31 mouse cellular contexts compared by ENCODE assay signal in genomic region chr14:33974752-33975151, GRCm38 (mm10). TPM values are rescaled to one million over a fixed set of nuclear protein-coding genes. Genes with fewer than 3 reads are reported as not detected.
A peak's percentile ranks its signal among the peaks of the same experiment; 100 is the strongest.
DNase-seq lines count a peak whose midpoint lies in the region; ATAC-seq and TF ChIP-seq lines count a peak whose summit lies in the region.
"Had no signal": no experiment of that assay in that cellular context is flagged by ENCODE, and none has a peak within 500 bp of the region (broad histone marks: within the 10 kb centered on the region; RNA-seq: fewer than 3 reads in every experiment).

No protein-coding gene starts in this region.

- 0 out of 2 replicates have a peak, but pooled peaks cover 5% of the 10 kb centered on the region for H3K4me1 ChIP-seq in hindbrain, postnatal 0 days (ENCODE audit: insufficient read depth, low read length)
- peaks cover 24% of the 10 kb centered on the region for H3K4me1 ChIP-seq in hindbrain, embryonic 10.5 days (replicated peaks)
- no peaks in the 10 kb centered on the region for H3K4me1 ChIP-seq in midbrain, postnatal 0 days (ENCODE audit: insufficient read depth, low read length)
- peaks cover 10% of the 10 kb centered on the region for H3K4me1 ChIP-seq in midbrain, embryonic 10.5 days
- H3K4me1 ChIP-seq: embryonic facial prominence, embryonic 12.5 days had no signal

- H3K9me3 ChIP-seq in hindbrain, postnatal 0 days (ENCODE audit: low read length): no peaks in the 10 kb centered on the region
- no peaks in the 10 kb centered on the region for H3K9me3 ChIP-seq in hindbrain, embryonic 10.5 days
- no peaks in the 10 kb centered on the region for H3K9me3 ChIP-seq in midbrain, postnatal 0 days (ENCODE audit: low read length)
- no peaks in the 10 kb centered on the region for H3K9me3 ChIP-seq in midbrain, embryonic 10.5 days (replicated peaks)
- H3K9me3 ChIP-seq: embryonic facial prominence, embryonic 12.5 days; heart, embryonic 13.5 days; hindbrain, embryonic 13.5 days; limb, embryonic 15.5 days; midbrain, embryonic 15.5 days had no signal

- H3K4me2 ChIP-seq in hindbrain, postnatal 0 days (ENCODE audit: low read depth, low read length): no peak overlapping the region
- H3K4me2 ChIP-seq in midbrain, postnatal 0 days (ENCODE audit: low read depth, low read length, poor library complexity, severe bottlenecking): no peak overlapping the region
- H3K4me2 ChIP-seq: embryonic facial prominence, embryonic 12.5 days; heart, embryonic 13.5 days; hindbrain, embryonic 13.5 days; limb, embryonic 15.5 days; lung, embryonic 14.5 days; midbrain, embryonic 15.5 days had no signal

- H3K27me3 ChIP-seq in hindbrain, postnatal 0 days (ENCODE audit: insufficient read depth, low read length): no peaks in the 10 kb centered on the region
- peaks cover 22% of the 10 kb centered on the region for H3K27me3 ChIP-seq in hindbrain, embryonic 10.5 days (ENCODE audit: insufficient read depth, poor library complexity, severe bottlenecking)
- H3K27me3 ChIP-seq in midbrain, postnatal 0 days (ENCODE audit: insufficient read depth, low read length): no peaks in the 10 kb centered on the region
- peaks cover 31% of the 10 kb centered on the region for H3K27me3 ChIP-seq in midbrain, embryonic 10.5 days (ENCODE audit: low read depth, poor library complexity, severe bottlenecking)

- no peaks in the 10 kb centered on the region for H3K36me3 ChIP-seq in hindbrain, postnatal 0 days (ENCODE audit: insufficient read depth, low read length)
- H3K36me3 ChIP-seq in hindbrain, embryonic 10.5 days: no peaks in the 10 kb centered on the region
- no peaks in the 10 kb centered on the region for H3K36me3 ChIP-seq in midbrain, postnatal 0 days (ENCODE audit: insufficient read depth, low read length)
- no peaks in the 10 kb centered on the region for H3K36me3 ChIP-seq in midbrain, embryonic 10.5 days
- H3K36me3 ChIP-seq: embryonic facial prominence, embryonic 12.5 days; heart, embryonic 13.5 days; hindbrain, embryonic 13.5 days; limb, embryonic 15.5 days; midbrain, embryonic 15.5 days had no signal

- no peak for TF ChIP-seq CTCF in hindbrain, postnatal 0 days (IDR thresholded peaks at IDR 0.05; ENCODE audit: low read depth)
- TF ChIP-seq CTCF in midbrain, postnatal 0 days (IDR thresholded peaks at IDR 0.05): no peak

- H3K9ac ChIP-seq in hindbrain, postnatal 0 days (replicated peaks; ENCODE audit: low read length): no peak overlapping the region
- no peak overlapping the region for H3K9ac ChIP-seq in midbrain, postnatal 0 days (replicated peaks; ENCODE audit: low read length, poor library complexity, severe bottlenecking)
- H3K9ac ChIP-seq: embryonic facial prominence, embryonic 12.5 days; heart, embryonic 13.5 days; hindbrain, embryonic 13.5 days; limb, embryonic 15.5 days; liver, embryonic 14.5 days; lung, embryonic 14.5 days; midbrain, embryonic 15.5 days had no signal

- peak; percentile 12 for DNase-seq in embryo, embryonic 10.5 days (ENCODE audit: low spot score)
- no peak for DNase-seq in embryo, embryonic 10 days (ENCODE audit: low spot score)
- DNase-seq in hindbrain, postnatal 0 days (ENCODE audit: low spot score): no peak
- no peak for DNase-seq in hindbrain, embryonic 10.5 days (ENCODE audit: low spot score)
- DNase-seq in midbrain, postnatal 0 days (ENCODE audit: low spot score): peak; percentile 40
- no peak for DNase-seq in midbrain, embryonic 10.5 days (ENCODE audit: low spot score)
- peak; percentile 63 for DNase-seq in telencephalon, adult 2 months (ENCODE audit: low read depth, low spot score)
- DNase-seq: adrenal gland, postnatal 14 days; cerebellum, adult 9-10 months; heart, adult 18-20 months; heart, postnatal 14 days; kidney, adult 2 months; left cerebral cortex, postnatal 4 days; lung, embryonic 14.5 days; thymus, postnatal 25 days had no signal

- H3K4me3 ChIP-seq in hindbrain, postnatal 0 days (ENCODE audit: low read length): no peak overlapping the region
- H3K4me3 ChIP-seq in hindbrain, embryonic 10.5 days: no peak overlapping the region
- H3K4me3 ChIP-seq in midbrain, postnatal 0 days (ENCODE audit: low read depth, low read length): no peak overlapping the region
- no peak overlapping the region for H3K4me3 ChIP-seq in midbrain, embryonic 10.5 days
- H3K4me3 ChIP-seq: embryonic facial prominence, embryonic 12.5 days; heart, embryonic 13.5 days; hindbrain, embryonic 13.5 days; limb, embryonic 15.5 days; midbrain, embryonic 15.5 days had no signal

- peak; percentile 45; the same call in 1 of the 2 replicates for ATAC-seq in hindbrain, postnatal 0 days
- peak; percentile 52; the same call in 1 of the 2 replicates for ATAC-seq in midbrain, postnatal 0 days (ENCODE audit: low FRiP score)
- ATAC-seq: midbrain, embryonic 15.5 days had no signal

- 46% methylated on average over 5 of the region's 5 CpGs for WGBS in hindbrain, postnatal 0 days
- 50% methylated on average over 5 of the region's 5 CpGs for WGBS in hindbrain, embryonic 10.5 days
- 58% methylated on average over 5 of the region's 5 CpGs for WGBS in midbrain, postnatal 0 days
- WGBS in midbrain, embryonic 10.5 days: 76% methylated on average over 5 of the region's 5 CpGs

- no peak overlapping the region for H3K27ac ChIP-seq in hindbrain, postnatal 0 days
- no peak overlapping the region for H3K27ac ChIP-seq in hindbrain, embryonic 10.5 days
- H3K27ac ChIP-seq in midbrain, postnatal 0 days (ENCODE audit: low read depth, low read length): no peak overlapping the region
- H3K27ac ChIP-seq in midbrain, embryonic 10.5 days (replicated peaks): no peak overlapping the region
- H3K27ac ChIP-seq: embryonic facial prominence, embryonic 12.5 days; heart, embryonic 13.5 days; hindbrain, embryonic 13.5 days; kidney, postnatal 0 days; limb, embryonic 15.5 days; liver, embryonic 14.5 days; midbrain, embryonic 15.5 days had no signal

RNA-seq across cellular contexts. Expression of gene Zfp488, which starts 3.8 kb away (rescaled TPM):
- 6.5 and 7.7 TPM in 2 replicates for total RNA-seq in hindbrain, postnatal 0 days (2014; rRNA removed)
- polyA plus RNA-seq in hindbrain, postnatal 0 days (2015; fragmentation: Nextera tagmentation; extraction: Ambion mirVana): 1.9 TPM in 2 replicates
- 0.16 and 0.45 TPM in 2 replicates for polyA plus RNA-seq in hindbrain, embryonic 10.5 days (2016; fragmentation: Nextera tagmentation; extraction: Ambion mirVana)
- 4.7 and 4.9 TPM in 2 replicates for total RNA-seq in midbrain, postnatal 0 days (2014; rRNA removed)
- 0.80 and 0.98 TPM in 2 replicates for polyA plus RNA-seq in midbrain, postnatal 0 days (2015; fragmentation: Nextera tagmentation; extraction: Ambion mirVana)
- 0.06 and 0.09 TPM in 2 replicates for polyA plus RNA-seq in midbrain, embryonic 10.5 days (2016; fragmentation: Nextera tagmentation; extraction: Ambion mirVana)
- total RNA-seq: adrenal gland, postnatal 14 days; heart, postnatal 14 days; megakaryocyte-erythroid progenitor cell, adult 5-6 weeks had no signal
- polyA plus RNA-seq: kidney, adult 2 months; kidney, postnatal 0 days; large intestine, adult 2 months; liver, embryonic 14.5 days; spleen, adult 2 months had no signal

RNA-seq across cellular contexts. Expression of gene Rbp3, which starts 20.9 kb away (rescaled TPM):
- 1.2 and 1.4 TPM in 2 replicates for total RNA-seq in hindbrain, postnatal 0 days (2014; rRNA removed)
- polyA plus RNA-seq in hindbrain, postnatal 0 days (2015; fragmentation: Nextera tagmentation; extraction: Ambion mirVana): 0.58 and 0.71 TPM in 2 replicates
- polyA plus RNA-seq in hindbrain, embryonic 10.5 days (2016; fragmentation: Nextera tagmentation; extraction: Ambion mirVana): not detected in 2 replicates
- 0.16 and 0.47 TPM in 2 replicates for total RNA-seq in midbrain, postnatal 0 days (2014; rRNA removed)
- 0.07 and 0.31 TPM in 2 replicates for polyA plus RNA-seq in midbrain, postnatal 0 days (2015; fragmentation: Nextera tagmentation; extraction: Ambion mirVana)
- polyA plus RNA-seq in midbrain, embryonic 10.5 days (2016; fragmentation: Nextera tagmentation; extraction: Ambion mirVana): 0.07 TPM in 2 replicates
- total RNA-seq: adrenal gland, postnatal 14 days; gastrocnemius, adult 8-10 months; heart, adult 18-20 months; heart, postnatal 14 days; megakaryocyte-erythroid progenitor cell, adult 5-6 weeks had no signal
- polyA plus RNA-seq: forebrain, embryonic 11.5 days; frontal cortex, adult 2 months; hindbrain, embryonic 13.5 days; intestine, embryonic 14.5 days; kidney, adult 2 months; kidney, postnatal 0 days; large intestine, adult 2 months; limb, embryonic 15.5 days; lung, embryonic 14.5 days; neural tube, embryonic 14.5 days; spleen, adult 2 months had no signal

RNA-seq across cellular contexts. Expression of gene Gdf2, which starts 33.9 kb away (rescaled TPM):
- 0.37 and 0.40 TPM in 2 replicates for total RNA-seq in hindbrain, postnatal 0 days (2014; rRNA removed)
- 0.06 TPM in 1 of 2 replicates, not detected in the other for polyA plus RNA-seq in hindbrain, postnatal 0 days (2015; fragmentation: Nextera tagmentation; extraction: Ambion mirVana)
- polyA plus RNA-seq in hindbrain, embryonic 10.5 days (2016; fragmentation: Nextera tagmentation; extraction: Ambion mirVana): not detected in 2 replicates
- total RNA-seq in midbrain, postnatal 0 days (2014; rRNA removed): 0.09 and 0.11 TPM in 2 replicates
- not detected in 2 replicates for polyA plus RNA-seq in midbrain, postnatal 0 days (2015; fragmentation: Nextera tagmentation; extraction: Ambion mirVana)
- polyA plus RNA-seq in midbrain, embryonic 10.5 days (2016; fragmentation: Nextera tagmentation; extraction: Ambion mirVana): not detected in 2 replicates
- total RNA-seq: gastrocnemius, adult 8-10 months; left cerebral cortex, adult 8-10 months; left cerebral cortex, postnatal 4 days; megakaryocyte-erythroid progenitor cell, adult 5-6 weeks had no signal
- polyA plus RNA-seq: embryonic facial prominence, embryonic 12.5 days; forebrain, embryonic 11.5 days; hindbrain, embryonic 13.5 days; kidney, adult 2 months; kidney, postnatal 0 days; large intestine, adult 2 months; limb, embryonic 15.5 days; lung, embryonic 14.5 days; midbrain, embryonic 15.5 days; neural tube, embryonic 14.5 days had no signal

RNA-seq across cellular contexts. Expression of gene Gm30083, which starts 40.2 kb away (rescaled TPM):
- not detected in 2 replicates for total RNA-seq in hindbrain, postnatal 0 days (2014; rRNA removed)
- not detected in 2 replicates for polyA plus RNA-seq in hindbrain, postnatal 0 days (2015; fragmentation: Nextera tagmentation; extraction: Ambion mirVana)
- polyA plus RNA-seq in hindbrain, embryonic 10.5 days (2016; fragmentation: Nextera tagmentation; extraction: Ambion mirVana): not detected in 2 replicates
- not detected in 2 replicates for total RNA-seq in midbrain, postnatal 0 days (2014; rRNA removed)
- polyA plus RNA-seq in midbrain, postnatal 0 days (2015; fragmentation: Nextera tagmentation; extraction: Ambion mirVana): not detected in 2 replicates
- not detected in 2 replicates for polyA plus RNA-seq in midbrain, embryonic 10.5 days (2016; fragmentation: Nextera tagmentation; extraction: Ambion mirVana)
- total RNA-seq: adrenal gland, postnatal 14 days; gastrocnemius, adult 8-10 months; heart, adult 18-20 months; heart, postnatal 14 days; left cerebral cortex, adult 8-10 months; left cerebral cortex, postnatal 4 days; megakaryocyte-erythroid progenitor cell, adult 5-6 weeks had no signal
- polyA plus RNA-seq: embryonic facial prominence, embryonic 12.5 days; forebrain, embryonic 11.5 days; frontal cortex, adult 2 months; heart, embryonic 13.5 days; hindbrain, embryonic 13.5 days; intestine, embryonic 14.5 days; kidney, adult 2 months; kidney, postnatal 0 days; large intestine, adult 2 months; limb, embryonic 15.5 days; liver, embryonic 14.5 days; lung, embryonic 14.5 days; midbrain, embryonic 15.5 days; neural tube, embryonic 14.5 days; spleen, adult 2 months had no signal

RNA-seq across cellular contexts. Expression of gene Gm5460, which starts 41.8 kb away (rescaled TPM):
- total RNA-seq in hindbrain, postnatal 0 days (2014; rRNA removed): not detected in 2 replicates
- polyA plus RNA-seq in hindbrain, postnatal 0 days (2015; fragmentation: Nextera tagmentation; extraction: Ambion mirVana): not detected in 2 replicates
- not detected in 2 replicates for polyA plus RNA-seq in hindbrain, embryonic 10.5 days (2016; fragmentation: Nextera tagmentation; extraction: Ambion mirVana)
- not detected in 2 replicates for total RNA-seq in midbrain, postnatal 0 days (2014; rRNA removed)
- not detected in 2 replicates for polyA plus RNA-seq in midbrain, postnatal 0 days (2015; fragmentation: Nextera tagmentation; extraction: Ambion mirVana)
- not detected in 2 replicates for polyA plus RNA-seq in midbrain, embryonic 10.5 days (2016; fragmentation: Nextera tagmentation; extraction: Ambion mirVana)
- total RNA-seq: adrenal gland, postnatal 14 days; gastrocnemius, adult 8-10 months; heart, adult 18-20 months; heart, postnatal 14 days; left cerebral cortex, adult 8-10 months; left cerebral cortex, postnatal 4 days; megakaryocyte-erythroid progenitor cell, adult 5-6 weeks had no signal
- polyA plus RNA-seq: embryonic facial prominence, embryonic 12.5 days; forebrain, embryonic 11.5 days; frontal cortex, adult 2 months; hindbrain, embryonic 13.5 days; intestine, embryonic 14.5 days; kidney, adult 2 months; kidney, postnatal 0 days; large intestine, adult 2 months; limb, embryonic 15.5 days; liver, embryonic 14.5 days; lung, embryonic 14.5 days; midbrain, embryonic 15.5 days; neural tube, embryonic 14.5 days; spleen, adult 2 months had no signal

Comparison
In these comparisons a context has a peak if more than half of its experiments do, and no peak if none do; other contexts are left out.
1. DNase-seq: peak in embryo, embryonic 10.5 days (single experiment), midbrain, postnatal 0 days (single experiment) and telencephalon, adult 2 months (single experiment); none in embryo, embryonic 10 days (single experiment), hindbrain, postnatal 0 days (single experiment), hindbrain, embryonic 10.5 days (single experiment) and midbrain, embryonic 10.5 days (single experiment).